Mouse (Mus musculus) hematopoietic stem cell, adult 5-6 weeks (primary cell): ENCODE measurements around the gene Sec24c. TPM values are rescaled to one million over a fixed set of nuclear protein-coding genes. Genes with fewer than 3 reads are reported as not detected.
A peak's percentile ranks its signal among the peaks of the same experiment; 100 is the strongest.
"Not testable (repeated sequence)": the region's sequence is repeated elsewhere in the genome, so short reads cannot be mapped to it uniquely, and the experiment has no call there.

Source experiments
- ATAC-seq, 2 experiments: fragments of 125-278 bp in 1 of 2; replicated peaks in 1 of 2; 2 replicates each; pipeline ENCODE4 v1.8.0; 2016 to 2017; ENCODE audit warnings: inconsistent platforms in 2 of 2, mild to moderate bottlenecking in 2 of 2, moderate number of reproducible peaks in 2 of 2, low read depth in 1 of 2, moderate TSS enrichment in 1 of 2; ENCODE audit not compliant: low FRiP score in 2 of 2, poor library complexity in 2 of 2, severe bottlenecking in 2 of 2, insufficient read depth in 1 of 2, low TSS enrichment in 1 of 2
- total RNA-seq: library from RNA; stranded (forward); fragments of 172-1452, 232-1000 nt; gene quantifications from 2 replicates; pipeline ENCODE4 v1.2.3, GENCODE M21; 2017

Gene Sec24c
- total RNA-seq, 1 experiment from 2014 or later, result 107 TPM

DNA sequence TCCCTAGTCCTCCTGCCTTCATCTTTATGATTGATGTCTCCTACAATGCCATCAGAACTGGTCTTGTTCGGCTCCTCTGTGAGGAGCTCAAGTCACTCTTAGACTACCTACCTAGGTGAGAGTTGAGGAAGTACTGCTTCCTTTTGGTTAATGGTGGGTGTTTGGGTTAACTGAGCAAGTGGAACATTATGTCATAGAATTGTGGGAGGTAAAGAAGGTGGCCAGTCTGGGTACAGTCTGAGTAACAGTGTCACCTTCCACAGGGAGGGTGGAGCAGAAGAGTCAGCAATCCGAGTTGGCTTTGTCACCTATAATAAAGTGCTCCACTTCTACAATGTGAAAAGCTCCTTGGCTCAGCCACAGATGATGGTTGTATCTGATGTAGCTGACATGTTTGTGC, 14.9 kb downstream of the Sec24c start:
- no peak for ATAC-seq

DNA sequence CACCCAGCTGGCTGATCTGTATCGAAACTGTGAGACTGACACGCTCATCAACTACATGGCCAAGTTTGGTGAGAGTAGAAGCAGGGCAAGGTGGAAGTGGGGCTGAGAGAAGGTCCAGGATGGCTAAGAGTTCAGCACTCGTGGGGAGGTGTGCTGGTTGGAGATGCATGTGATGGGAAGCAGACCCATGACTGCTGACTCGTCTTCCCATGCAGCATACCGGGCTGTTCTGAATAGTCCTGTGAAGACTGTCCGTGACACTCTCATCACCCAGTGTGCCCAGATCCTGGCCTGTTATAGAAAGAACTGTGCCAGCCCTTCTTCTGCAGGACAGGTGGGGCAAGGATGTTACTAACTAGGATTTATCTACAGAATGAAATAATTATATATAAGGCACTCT, 17.7 kb downstream of the Sec24c start:
- no peak for ATAC-seq

DNA sequence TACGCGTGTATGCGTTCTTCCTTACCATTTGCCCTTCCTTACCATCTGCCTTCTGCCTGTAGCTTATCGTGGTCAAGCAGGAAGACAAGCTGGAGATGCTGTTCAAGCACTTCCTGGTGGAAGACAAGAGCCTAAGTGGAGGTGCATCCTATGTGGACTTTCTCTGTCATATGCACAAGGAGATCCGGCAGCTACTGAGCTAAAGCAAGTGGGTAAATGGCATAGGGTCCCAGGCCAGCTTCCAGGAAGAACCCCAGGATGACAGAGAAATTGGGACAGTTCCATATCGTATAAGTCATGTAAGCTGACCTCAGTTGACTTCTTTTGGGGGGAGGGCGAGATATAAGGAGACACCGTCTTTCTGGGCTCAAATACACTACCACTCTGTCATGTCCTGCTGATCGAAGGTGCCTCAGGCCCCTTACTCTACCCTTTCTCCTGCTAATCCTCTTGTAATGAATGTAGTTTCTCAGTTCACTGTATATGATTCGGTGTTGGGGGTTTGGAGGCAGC, 19.5 kb downstream of the Sec24c start:
- no peak for ATAC-seq

DNA sequence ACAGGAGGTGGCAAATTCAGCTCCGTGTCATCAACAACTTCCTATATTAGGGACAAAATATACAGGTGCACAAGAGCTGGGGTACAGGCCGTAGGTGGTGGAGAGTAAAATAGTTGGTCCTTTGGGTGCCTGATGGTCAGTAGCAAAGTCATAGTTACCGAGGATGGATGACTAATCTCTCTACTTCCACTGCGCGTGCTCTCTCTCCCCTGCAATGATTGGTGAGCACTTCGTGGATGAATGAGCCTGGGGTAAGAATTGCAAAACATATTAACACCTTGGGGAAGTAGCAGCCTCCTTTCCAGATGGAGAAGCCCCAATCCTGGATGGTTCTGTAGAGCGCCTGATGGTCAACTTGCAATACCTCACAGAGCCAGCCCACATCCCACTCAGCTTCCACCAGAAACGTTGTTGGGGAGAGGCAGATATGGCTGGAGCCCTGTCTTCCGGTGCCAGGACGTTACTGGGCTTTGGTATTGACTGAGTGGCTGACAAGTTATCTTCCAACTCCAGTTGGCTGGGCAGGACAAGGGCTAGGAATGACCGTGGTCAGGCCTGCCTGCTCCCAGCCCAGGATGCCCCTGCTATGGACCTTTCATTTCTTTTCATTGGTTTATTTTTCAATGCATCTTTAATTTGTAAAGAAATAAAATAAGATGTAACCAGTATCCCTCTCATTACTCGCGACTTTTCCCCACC, 20.2 kb downstream of the Sec24c start:
- ATAC-seq, result no peak

DNA sequence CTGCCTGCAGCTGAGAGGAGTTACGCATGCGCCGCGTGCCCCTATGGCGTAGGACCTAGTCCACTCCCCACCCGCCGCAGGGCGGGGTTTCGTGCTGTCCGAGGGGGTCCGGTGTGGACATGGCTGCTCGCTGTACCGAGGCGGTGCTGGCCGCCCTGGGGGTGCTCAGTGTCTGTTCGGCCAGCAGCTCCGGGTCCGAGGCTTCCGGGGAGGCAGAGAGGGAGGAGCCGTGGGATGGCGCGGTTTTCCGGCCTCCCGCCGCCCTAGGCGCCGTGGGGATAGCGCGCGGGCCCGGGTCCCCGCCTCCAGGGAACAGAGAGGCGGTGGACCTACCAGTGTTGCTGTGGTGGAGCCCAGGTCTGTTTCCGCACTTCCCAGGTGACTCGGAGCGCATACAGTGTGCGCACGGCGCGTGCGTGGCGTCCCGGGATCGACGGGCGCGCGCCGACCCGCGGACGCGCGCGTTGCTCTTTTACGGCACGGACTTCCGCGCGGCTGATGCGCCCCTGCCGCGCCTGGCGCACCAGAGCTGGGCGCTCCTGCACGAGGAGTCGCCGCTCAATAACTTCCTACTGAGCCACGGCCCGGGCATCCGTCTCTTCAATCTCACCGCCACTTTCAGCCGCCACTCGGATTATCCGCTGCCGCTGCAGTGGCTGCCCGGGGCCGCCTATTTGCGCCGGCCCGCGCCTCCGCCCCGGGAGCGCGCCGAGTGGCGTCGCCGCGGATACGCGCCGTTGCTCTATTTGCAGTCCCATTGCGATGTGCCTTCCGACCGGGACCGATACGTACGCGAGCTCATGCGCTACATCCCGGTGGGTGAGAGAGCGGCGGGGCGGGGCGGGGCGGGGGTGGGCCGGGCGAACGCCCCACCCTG, 21.0 kb downstream of the Sec24c start, which contains the start of gene Fut11:
Gene Fut11, plus strand, starts transcription at position 85 of the 877 bp plus-strand sequence.
- peak; percentile 72 to 75 for ATAC-seq

DNA sequence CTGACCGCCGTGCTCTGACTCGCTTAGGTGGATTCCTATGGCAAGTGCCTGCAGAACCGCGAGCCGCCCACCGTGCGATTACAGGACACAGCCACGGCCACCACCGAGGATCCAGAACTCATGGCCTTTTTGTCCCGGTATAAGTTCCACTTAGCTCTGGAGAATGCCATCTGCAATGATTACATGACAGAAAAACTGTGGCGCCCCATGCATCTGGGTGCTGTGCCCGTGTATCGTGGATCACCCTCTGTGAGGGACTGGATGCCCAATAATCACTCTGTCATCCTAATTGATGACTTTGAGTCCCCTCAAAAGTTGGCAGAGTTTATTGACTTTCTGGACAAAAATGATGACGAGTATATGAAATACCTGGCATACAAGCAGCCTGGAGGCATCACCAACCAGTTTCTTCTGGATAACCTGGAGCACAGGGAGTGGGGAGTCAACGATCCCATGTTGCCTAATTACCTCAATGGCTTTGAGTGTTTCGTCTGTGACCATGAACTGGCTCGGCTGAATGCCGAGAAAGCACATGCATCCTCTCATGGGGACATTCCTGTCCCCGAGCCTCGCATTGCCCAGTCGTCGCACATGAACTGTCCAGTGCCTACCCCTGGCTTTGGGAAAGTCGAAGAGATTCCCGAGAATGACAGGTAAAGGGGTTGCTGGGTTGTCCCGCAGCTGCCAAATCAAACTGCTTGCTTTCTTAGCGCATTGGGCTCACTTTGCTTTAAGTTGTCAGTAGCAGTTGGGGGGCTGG, 21.8 kb downstream of the Sec24c start:
- no peak; a peak in 1 of 4 replicates for ATAC-seq

DNA sequence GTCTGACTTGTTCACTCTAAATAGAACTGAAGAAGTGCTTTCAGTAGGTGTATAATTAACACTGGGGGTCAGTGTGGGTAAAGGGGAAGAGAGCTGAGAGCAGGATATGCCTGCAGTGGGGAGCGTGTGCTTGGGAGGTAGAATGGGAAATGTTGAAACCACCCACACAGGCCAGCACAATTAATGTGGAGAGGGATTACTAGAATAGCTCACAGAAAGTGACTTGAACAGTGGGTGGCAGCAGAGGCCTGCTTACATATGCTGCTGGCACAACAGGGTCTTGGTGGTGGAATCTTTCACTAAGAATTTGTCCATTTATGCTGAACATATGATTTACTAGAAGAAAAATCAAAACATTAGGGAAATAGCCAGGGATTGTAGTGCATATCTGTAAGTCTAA, 22.9 kb downstream of the Sec24c start:
- peak; percentile 31 to 73; a peak in 2 of 4 replicates for ATAC-seq

DNA sequence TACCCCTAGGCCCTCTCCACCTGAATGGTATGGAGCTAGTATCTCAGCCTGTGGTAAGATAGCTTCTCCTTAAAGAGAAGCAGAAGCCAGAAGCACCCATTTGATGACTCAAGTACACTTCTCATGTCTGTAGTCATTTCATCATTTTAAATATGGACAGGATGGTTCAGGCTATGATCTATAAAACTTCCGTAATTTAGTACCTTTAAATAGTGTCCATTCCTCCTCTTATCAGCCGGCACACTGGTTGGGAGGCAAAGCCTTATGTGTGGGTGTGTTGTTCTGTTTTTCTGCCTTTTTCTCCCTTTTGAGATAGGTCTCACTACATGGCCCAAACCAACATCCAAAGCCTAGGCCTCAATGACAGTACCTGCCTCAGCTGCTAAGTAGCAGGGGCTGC, 24.4 kb downstream of the Sec24c start:
- no peak for ATAC-seq

DNA sequence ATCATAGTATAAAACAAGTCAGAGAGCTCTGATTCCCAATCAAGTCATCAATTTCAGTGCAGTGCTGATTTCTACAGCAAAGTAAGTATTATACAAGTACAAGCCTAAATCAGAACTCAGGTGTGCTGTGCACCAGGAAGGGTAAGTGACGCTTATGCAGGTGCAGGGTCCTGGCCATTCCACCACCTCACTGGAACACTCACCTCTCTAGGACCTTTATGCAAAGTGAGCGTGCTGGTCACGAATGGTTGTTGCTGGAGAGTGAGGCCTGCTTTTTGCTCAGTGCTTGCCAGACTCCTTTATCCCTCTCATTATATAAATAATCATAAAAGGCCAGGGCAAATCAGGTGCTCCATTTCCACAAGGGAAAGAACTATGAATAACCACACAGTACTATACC, 26.3 kb downstream of the Sec24c start:
- ATAC-seq, result no peak

DNA sequence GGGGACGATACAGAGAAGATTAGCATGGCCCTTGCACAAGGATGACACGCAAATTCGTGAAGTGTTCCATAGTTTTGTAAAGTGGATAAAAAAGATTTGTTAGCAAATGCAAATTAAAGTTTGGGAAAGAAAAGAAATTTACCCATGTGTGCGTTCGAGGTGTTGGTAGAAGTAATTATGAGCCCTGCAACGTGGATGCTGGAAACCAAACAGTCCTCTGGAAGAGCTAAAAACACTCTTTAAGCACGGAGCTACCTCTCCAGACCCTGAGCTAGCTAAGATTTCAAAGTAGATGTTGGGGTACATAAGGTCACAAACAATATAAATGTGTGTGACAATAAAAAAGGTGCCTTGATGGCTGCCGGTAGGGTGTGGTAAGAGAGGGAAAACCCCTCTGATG, 27.4 kb downstream of the Sec24c start:
- no peak for ATAC-seq

DNA sequence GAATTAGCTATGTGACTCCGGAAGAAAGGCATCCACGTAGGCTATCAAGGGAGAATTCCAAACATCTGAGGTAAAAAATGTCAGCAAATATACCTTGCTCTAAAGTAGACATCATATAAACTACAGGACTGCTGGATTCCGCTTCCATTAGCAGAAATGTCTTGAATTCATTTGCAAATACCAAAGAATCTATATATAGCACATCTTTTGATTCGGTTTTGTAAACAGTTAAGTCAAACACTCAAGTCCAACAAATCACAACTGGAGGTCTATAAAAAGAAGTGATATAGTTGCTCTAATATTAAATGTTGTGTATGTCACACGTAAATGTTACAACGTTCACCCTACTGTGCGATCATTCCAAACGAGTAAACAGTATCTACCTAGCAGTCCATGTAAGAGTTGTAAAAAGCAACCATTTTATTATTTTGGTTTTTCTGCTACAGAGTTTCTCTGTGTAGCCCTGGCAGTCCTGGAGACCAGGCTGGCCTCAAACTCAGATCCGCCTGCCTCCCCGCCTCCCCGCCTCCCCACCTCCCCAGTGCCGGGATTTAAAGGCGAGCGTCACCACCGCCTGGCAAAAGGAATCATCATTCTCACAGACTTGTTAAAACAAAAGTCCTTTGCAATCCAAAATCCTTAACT, 28.1 kb downstream of the Sec24c start:
- ATAC-seq, result no peak

DNA sequence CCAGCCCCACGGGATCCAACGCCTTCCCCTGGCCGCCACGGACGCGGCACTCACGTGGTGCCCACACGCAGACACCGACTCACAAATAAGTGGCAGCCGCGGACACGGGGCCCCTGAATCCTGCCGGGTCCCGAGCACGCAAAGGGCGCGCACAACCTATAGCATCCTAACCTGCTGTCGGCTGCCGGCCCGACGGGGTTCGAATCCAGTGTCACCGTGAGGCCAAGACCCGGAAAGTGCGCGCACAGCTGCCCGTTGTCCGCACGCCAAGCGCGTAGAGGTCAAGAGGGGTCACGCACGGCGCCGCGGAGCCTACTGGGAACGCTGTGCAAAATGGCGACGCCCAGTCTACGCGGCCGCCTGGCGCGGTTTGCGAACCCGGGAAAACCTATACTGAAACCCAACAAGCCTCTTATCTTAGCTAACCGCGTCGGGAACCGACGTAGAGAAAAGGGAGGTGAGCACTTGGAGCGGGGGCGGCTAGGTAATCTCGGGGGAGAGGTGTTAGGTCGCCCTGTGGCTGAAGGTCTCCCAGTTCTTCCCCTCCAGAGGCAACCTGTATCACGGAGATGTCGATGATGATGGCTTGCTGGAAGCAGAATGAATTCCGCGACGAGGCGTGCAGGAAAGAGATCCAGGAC, 28.8 kb downstream of the Sec24c start, which contains the start of gene Chchd1:
Gene Chchd1, plus strand, starts transcription at position 266 of the 641 bp plus-strand sequence.
- ATAC-seq, result peak; percentile 71 to 81

DNA sequence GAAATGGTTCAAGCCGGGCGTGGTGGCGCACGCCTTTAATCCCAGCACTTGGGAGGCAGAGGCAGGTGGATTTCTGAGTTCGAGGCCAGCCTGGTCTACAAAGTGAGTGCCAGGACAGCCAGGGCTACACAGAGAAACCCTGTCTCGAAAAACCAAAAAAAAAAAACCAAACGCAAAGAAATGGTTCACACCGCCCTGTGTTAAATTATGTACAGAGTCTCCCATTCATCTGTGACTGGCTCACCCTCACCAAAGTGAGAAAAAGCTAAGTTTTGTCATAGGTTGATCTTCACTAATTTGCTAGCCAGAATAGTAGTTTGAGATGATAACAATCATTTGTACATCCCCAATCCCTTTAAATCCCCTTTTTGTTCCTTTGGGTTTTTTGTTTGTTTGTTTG, 29.4 kb downstream of the Sec24c start:
- ATAC-seq, result not testable (repeated sequence)

DNA sequence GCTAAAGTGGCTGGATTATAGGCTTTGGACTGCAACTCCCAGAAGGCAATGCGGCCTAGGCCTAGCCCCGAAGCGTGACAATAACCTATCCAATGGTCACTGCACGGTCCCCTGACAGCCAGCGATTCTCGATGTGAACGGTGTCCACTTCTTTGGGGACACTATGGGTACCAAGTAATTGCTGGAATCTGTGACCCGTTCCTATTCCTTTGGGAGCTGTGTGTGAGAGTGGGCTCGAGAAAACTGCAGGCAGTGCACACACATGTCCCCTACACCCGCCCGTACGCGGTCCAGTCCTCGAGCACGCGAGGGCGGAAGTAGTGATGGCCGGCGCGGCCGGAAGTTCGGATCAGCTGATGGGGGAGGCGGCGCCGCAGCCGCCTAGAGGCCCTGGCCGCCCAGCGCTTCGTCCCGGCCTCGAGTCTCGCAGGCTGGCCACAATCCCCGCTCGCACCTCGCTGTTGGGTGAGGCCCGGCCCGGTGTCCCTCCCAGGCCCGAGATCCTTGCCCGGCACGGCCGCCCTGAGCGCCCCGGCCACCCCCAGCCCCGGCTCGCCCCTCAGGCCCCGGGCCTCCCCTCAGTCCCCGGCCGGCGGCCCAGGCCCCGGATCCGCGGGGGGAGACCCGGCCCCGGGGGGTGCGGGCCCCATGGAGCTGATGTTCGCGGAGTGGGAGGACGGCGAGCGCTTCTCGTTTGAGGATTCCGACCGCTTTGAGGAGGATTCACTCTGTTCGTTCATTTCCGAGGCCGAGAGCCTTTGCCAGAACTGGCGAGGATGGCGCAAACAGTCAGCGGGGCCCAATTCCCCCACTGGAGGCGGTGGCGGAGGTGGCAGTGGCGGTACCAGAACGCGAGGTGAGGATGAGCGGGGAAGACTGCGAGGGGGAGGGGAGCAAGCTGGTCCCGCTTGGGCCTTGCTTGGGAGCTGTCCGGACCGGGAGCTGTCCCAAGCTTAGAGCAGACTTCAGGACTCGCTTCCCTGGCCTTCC, 33.4 kb downstream of the Sec24c start, which contains the start of gene Zswim8:
Gene Zswim8, plus strand, starts transcription at position 352 of the 990 bp plus-strand sequence.
- peak; percentile 77 to 82 for ATAC-seq

DNA sequence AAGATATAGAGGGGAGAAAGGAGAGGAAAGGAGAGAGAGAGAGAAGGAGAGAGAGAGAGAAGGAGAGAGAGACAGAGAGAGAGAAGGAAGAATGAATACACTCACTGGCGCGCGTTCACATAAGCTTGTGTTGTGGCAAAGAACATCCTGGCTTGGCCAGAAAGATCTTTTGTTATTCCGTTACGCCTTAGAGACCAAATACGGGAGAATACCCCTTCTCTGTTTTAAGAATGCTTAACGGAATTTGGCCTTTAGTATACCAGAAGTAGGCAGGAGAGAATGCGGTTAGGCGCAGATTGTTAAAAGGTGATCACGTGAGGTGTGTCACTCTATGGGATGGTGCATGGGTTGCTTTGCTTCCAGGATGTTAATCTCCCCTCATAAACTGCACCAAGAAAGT, 34.1 kb downstream of the Sec24c start:
- ATAC-seq, result no peak

DNA sequence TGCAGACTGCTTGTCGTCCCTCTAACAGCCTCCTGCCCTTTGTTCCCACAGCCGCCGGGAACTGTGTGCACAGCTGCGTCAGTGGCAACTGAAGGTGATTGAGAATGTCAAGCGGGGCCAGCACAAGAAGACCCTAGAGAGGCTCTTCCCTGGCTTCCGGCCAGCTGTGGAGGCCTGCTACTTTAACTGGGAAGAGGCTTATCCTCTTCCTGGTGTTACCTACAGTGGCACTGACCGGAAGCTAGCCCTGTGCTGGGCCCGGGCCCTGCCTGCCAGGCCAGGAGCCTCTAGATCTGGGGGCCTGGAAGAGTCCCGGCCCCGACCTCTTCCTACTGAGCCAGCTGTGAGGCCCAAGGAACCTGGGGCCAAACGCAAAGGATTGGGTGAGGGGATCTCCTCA, 39.7 kb downstream of the Sec24c start:
- no peak for ATAC-seq
